Mouse (Mus musculus) thymus, postnatal 36 days (tissue): ENCODE measurements at regions not wholly inside any gene's neighbourhood (a gene's known extent, or its start where the extent isn't known, plus 50 kb on each side); places are given as distances from the start of the nearest gene placed in this dataset.

Source experiments
- DNase-seq, 2 experiments: peaks; one replicate each; pipeline ENCODE4 v3.0.0; 2022; ENCODE audit warnings: mixed read lengths in 2 of 2

- no peak for DNase-seq
These were observed 52.0 kb upstream of the Mgat5 start for GRCm38 (mm10) chr1:127152840-127153239.

GRCm38 (mm10) chr1:127135521-127135920, 69.3 kb upstream of the Mgat5 start:
- no peak for DNase-seq

DNA sequence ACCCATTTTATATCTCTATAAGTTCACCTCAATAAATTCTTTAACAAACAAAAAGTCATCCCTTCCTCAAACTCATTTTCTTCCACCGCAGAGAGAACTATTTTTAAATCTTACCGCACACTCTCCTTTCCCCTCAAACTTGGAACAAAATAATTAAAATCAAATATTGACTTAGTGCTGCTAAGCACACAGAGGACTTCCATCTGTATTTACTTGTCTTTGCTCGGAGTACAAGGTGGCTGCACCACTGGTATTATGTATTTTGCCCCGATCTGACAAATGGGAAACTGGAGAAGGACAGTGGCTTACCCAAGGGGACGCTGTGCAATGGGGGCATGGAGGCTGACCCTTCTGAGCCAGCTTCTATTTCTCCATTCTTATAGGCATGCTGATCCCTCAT, 72.9 kb upstream of the Mgat5 start:
- DNase-seq: no peak

- DNase-seq: no peak
These were observed 80.0 kb upstream of the Mgat5 start for GRCm38 (mm10) chr1:127124862-127125261.

GRCm38 (mm10) chr1:127118019-127118418, 86.8 kb upstream of the Mgat5 start:
- DNase-seq: no peak

DNA sequence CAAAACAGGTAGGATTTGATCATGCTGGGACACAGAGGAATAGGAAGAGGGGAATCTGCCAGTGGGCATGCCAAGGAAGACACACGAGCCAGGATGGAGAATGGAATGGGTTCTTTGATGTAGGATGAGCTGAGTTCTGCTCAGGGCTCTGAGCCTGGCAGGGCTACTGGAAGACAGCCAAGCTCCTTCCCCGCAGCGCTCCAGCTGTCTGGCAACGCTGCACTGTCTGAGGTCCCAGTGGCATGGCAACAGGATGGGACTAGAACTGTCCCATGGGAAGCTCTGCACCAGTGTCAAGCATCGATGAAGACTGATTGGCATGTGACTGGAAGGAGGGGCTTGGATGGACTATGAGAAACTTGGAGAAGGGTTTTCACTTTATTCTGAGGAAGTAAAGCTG, 97.3 kb upstream of the Mgat5 start:
- DNase-seq: no peak

DNA sequence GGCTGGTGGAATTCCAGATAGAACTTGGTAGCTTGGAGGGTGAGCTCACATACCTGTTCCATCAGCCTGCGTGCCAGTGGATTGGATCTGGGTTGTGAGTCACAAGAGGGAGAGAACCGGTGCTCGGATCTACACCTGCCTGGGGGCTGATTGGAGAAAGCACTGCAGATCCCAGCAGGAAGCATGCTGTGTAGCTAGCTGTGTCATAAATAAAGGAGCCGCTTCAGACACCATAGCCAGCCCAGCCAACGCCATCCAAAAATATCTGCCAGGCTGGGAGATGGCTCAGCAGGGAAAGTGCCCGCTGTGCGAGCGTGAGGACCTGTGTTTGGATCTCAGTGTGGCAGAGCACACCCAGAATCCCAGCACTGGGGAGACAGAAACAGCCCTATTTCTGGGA, 99.0 kb upstream of the Mgat5 start:
- DNase-seq: no peak

GRCm38 (mm10) chr1:127103664-127104063, 101.2 kb upstream of the Mgat5 start:
- DNase-seq: no peak

- DNase-seq: no peak
These were observed 105.9 kb upstream of the Mgat5 start for GRCm38 (mm10) chr1:127098871-127099420.

DNA sequence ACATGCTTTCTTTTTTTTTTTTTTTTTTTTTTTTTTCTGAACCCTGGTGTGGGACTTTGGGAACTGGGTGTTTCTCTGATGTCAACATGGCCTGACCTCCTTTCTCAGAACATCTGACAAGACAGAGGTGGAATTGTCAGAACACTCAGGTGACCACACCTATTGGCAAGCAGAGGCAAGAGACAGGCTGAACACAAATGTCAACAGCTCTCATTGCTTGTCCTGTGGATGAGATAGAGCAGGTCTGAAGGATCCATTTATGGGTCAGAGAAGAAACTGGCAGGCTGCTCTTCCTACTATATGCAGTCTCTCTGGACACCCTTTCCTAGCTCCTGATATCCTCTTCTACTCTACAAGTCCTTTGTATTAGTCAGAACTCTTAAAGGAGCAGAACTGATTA, 117.2 kb upstream of the Mgat5 start:
- DNase-seq: no peak

DNA sequence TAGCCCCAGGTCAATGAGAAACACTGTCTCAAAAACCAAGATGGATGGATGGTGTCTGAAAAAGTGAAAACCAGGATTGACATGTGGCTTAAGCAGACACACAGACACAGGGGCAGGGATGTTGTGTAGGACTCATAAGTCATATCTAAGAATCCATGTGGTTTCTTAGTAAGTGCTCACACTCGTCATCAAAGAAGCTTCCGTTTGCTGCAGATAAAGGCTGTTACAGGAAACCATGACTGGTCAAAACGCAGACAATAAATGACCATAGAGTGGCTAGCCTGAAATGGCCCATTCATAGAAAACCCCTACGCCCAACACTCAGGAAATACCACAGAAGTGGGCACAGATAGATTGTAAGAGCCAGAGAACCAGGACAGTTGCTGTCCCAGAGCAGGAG, 118.8 kb upstream of the Mgat5 start:
- no peak for DNase-seq

- DNase-seq: no peak
These were observed 121.0 kb upstream of the Mgat5 start for GRCm38 (mm10) chr1:127083761-127084308.

DNA sequence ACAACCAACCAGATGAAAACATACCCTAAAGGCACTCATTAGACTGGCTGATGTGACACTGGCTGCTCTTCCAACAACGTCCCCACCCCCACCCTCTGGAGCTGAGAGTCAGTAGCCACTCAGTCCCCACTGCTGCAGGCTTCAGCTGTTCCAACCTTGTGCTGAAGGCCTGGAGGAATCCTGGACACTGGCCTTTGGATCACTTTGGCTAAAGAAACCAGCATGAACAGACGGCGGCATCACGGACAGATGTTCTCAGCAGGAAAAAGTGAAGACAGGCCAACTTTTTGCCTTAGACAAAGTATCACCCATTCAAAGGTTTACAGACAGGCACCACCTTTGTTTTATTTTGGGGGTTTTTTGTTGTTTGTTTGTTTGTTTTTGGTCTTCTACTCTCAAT, 125.8 kb upstream of the Mgat5 start:
- DNase-seq: no peak

DNA sequence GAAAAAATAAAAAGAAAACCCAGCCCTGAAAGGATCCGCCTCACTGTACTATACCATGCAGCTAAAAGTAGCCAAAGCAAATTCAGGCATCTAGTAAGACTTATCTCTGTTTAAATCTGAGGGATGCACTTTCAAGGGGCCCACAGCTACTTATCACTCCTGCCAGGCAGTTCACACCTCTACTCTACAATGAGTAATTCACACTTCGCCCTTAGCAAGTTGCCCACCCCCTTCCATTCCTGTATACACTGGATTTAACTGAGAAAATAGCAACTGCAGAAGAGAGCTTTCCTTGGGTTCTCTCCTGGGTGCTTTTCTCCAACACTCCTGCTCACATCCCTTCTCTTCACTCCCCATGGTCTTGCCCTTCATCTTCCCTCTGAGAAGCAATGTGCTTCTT, 142.4 kb upstream of the Mgat5 start:
- DNase-seq: no peak

DNA sequence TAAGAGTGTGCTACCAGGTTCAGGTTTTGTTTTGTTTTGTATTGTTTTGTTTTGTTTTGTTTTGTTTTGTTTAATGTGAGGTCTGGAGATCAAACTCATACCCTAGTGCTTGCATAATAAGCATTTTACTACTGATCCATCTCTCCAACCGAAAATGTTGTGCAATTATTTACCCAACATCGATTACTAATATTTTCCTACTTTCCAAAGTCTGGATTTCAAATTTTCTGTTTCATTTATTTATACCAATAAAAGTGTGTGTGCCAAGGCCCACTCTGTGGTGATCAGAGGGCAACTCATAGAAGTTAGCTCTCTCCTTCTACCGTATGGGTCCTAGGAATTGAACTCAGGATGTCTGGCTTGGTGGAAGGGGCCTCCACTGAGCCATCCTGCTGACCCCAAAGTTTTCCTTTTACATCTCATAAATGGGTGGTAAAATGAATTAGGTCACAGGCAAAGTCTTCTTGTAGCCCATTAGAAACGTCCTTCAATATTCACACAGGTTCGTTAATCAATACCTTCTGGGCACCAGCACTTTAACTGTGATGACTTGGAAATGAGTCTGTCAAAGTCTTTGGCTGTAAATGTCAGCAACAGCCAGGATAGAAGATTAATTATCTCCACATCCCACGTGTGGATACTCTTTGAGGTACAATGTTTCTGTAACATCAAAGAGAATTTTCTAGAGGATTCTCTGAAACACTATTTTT, 158.9 kb upstream of the Mgat5 start:
- DNase-seq: no peak

DNA sequence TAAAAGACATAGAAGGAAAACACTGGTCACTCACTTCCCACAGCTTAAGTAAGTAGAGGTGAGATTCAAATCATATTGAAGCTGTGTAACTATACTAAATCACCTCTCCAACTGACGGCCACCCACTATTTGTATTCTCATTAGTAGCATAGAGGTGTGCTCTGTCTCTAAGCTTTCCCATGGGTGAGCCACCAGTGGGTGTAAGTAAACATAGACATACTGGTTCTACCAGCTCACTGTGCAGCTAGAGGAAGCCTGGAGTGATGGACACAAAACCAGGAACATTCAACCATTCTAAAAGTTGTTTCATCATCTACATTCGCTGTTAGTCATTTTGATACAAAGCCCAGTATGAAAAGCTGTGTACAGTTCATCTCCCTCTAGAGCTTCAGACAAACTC, 170.1 kb upstream of the Mgat5 start:
- no peak for DNase-seq

- no peak for DNase-seq
These were observed 173.3 kb upstream of the Mgat5 start for GRCm38 (mm10) chr1:127031563-127031962.

GRCm38 (mm10) chr1:127028872-127029497, 175.8 kb upstream of the Mgat5 start:
- DNase-seq: no peak

GRCm38 (mm10) chr1:127023100-127023499, 181.7 kb upstream of the Mgat5 start:
- DNase-seq: no peak

- peak in 1 of 2 experiments; percentile 4 for DNase-seq
These were observed 187.1 kb upstream of the Nckap5 start for GRCm38 (mm10) chr1:127017698-127018097.

GRCm38 (mm10) chr1:127015894-127016245, 185.3 kb upstream of the Nckap5 start:
- DNase-seq: no peak

- DNase-seq: no peak
These were observed 184.7 kb upstream of the Nckap5 start for GRCm38 (mm10) chr1:127015042-127015893.

DNA sequence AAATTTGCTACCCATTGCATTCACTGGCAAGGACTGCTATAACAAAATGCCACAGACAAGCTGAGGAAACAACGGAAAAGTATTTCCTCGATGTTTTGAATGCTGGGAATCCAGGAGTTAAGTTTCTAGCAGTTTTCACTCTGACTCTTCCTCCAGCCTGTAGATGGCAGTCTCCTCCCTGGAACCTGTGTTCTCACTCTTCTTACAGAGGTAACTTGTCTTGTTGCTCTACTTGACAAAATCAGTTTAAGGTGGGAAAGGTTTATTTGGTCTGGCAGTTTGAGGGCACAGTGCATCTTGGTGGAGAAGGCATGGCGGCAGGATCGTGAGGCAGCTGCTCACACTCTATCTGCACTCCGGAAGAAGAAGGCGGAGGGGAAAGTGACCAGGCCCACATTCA, 181.3 kb upstream of the Nckap5 start:
- DNase-seq: no peak
